Mouse (Mus musculus) urinary bladder, adult 18-20 months (tissue): ENCODE data around the gene Gm13199.

Experiments
- DNase-seq, 2 experiments: peaks; one replicate each; pipeline ENCODE4 v3.0.0; 2022; ENCODE audit warnings: low spot score in 2 of 2, mixed read lengths in 2 of 2

Gm13199 gene

GRCm38 (mm10) chr2:5822449-5822848 is 40.3 kb downstream of the Gm13199 start:
- DNase-seq: no peak

- no peak for DNase-seq
These were observed 41.5 kb downstream of the Gm13199 start for GRCm38 (mm10) chr2:5821264-5821663.
